In the genomic region with DNA sequence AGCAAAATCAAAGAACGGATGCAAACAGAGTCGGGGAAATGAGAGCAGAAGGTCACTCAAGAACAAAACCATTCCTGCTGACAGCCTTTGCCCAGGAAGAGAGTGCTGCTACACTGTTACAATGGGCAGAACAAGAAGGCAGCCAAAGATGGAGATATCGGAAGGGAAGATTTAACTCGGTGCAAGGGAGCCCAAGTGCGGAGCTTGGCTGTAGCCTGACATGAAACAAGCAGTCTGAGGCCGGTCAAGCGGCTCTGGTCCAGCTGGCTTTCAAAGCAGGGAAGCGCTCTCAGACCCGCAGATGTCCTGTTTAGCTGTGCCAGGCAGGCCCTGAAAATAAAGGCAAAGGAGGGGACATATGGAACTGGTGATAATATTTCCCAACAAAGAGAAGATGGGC, we compare ENCODE assay signal across 10 mouse cellular contexts. TPM values are rescaled to one million over a fixed set of nuclear protein-coding genes. Genes with fewer than 3 reads are reported as not detected.
A peak's percentile ranks its signal among the peaks of the same experiment; 100 is the strongest.
DNase-seq lines count a peak whose midpoint lies in the region; ATAC-seq and TF ChIP-seq lines count a peak whose summit lies in the region.
"Had no signal": no experiment of that assay in that cellular context is flagged by ENCODE, and none has a peak within 500 bp of the region (broad histone marks: within the 10 kb centered on the region; RNA-seq: fewer than 3 reads in every experiment).

No protein-coding gene starts in this region.

- H3K4me1 ChIP-seq in hindbrain, embryonic 16.5 days (ENCODE audit: control insufficient read depth, insufficient read depth, low read depth, low read length): peaks cover 11% of the 10 kb centered on the region
- H3K4me1 ChIP-seq in stomach, postnatal 0 days (replicated peaks; ENCODE audit: control insufficient read depth, insufficient read depth): no peaks in the 10 kb centered on the region

- 24% methylated on average over 9 of the region's 9 CpGs for WGBS in hindbrain, embryonic 16.5 days
- WGBS in stomach, postnatal 0 days: 28% methylated on average over 9 of the region's 9 CpGs

- no peak for DNase-seq in frontal cortex, adult 2 months (ENCODE audit: extremely low spot score in 1 of 2, low spot score in 1 of 2)
- peak; percentile 30 for DNase-seq in lung, postnatal 10 days
- DNase-seq in lung, postnatal 14 days: no peak
- DNase-seq in stomach, postnatal 0 days (ENCODE audit: low spot score): no peak
- no peak for DNase-seq in gastrocnemius, adult 18-20 months (ENCODE audit: low spot score)
- DNase-seq: heart, postnatal 14 days; lung, postnatal 36 days had no signal

- peak overlapping the region; percentile 29; the same call in 1 of the 2 replicates for H3K4me2 ChIP-seq in hindbrain, embryonic 16.5 days (ENCODE audit: low read length)
- peak overlapping the region; percentile 23; the same call in 1 of the 2 replicates for H3K4me2 ChIP-seq in stomach, postnatal 0 days (replicated peaks; ENCODE audit: low read depth)

- no peaks in the 10 kb centered on the region for H3K36me3 ChIP-seq in hindbrain, embryonic 16.5 days (ENCODE audit: control insufficient read depth, insufficient read depth, low read length)
- no peaks in the 10 kb centered on the region for H3K36me3 ChIP-seq in stomach, postnatal 0 days (ENCODE audit: control insufficient read depth, insufficient read depth, low read length)

- no peak for TF ChIP-seq CTCF in stomach, postnatal 0 days (IDR thresholded peaks at IDR 0.05; ENCODE audit: low read depth)

- TF ChIP-seq EP300 in stomach, postnatal 0 days (optimal IDR thresholded peaks at IDR 0.05): no peak

- H3K9me3 ChIP-seq in hindbrain, embryonic 16.5 days (ENCODE audit: control insufficient read depth, low read length): no peaks in the 10 kb centered on the region
- no peaks in the 10 kb centered on the region for H3K9me3 ChIP-seq in stomach, postnatal 0 days (ENCODE audit: control insufficient read depth, low read length)

- peak overlapping the region; percentile 48; the same call in 1 of the 2 replicates for H3K27ac ChIP-seq in hindbrain, embryonic 16.5 days (ENCODE audit: low read depth, low read length)
- H3K27ac ChIP-seq in stomach, postnatal 0 days (replicated peaks): no peak overlapping the region; the same call in 1 of the 2 replicates

- no peak overlapping the region for H3K4me3 ChIP-seq in hindbrain, embryonic 16.5 days (ENCODE audit: low read length)
- no peak overlapping the region for H3K4me3 ChIP-seq in stomach, postnatal 0 days (ENCODE audit: low read depth, low read length)

- H3K27me3 ChIP-seq in hindbrain, embryonic 16.5 days (replicated peaks; ENCODE audit: control insufficient read depth, insufficient read depth, low read length): no peaks in the 10 kb centered on the region
- no peaks in the 10 kb centered on the region for H3K27me3 ChIP-seq in stomach, postnatal 0 days (ENCODE audit: control insufficient read depth, insufficient read depth, low read length)

- peak; percentile 55; the same call in 1 of the 2 replicates for ATAC-seq in frontal cortex, adult (ENCODE audit: low TSS enrichment)
- ATAC-seq in hindbrain, embryonic 16.5 days: peak; percentile 69
- no peak for ATAC-seq in stomach, postnatal 0 days (ENCODE audit: low FRiP score, low TSS enrichment)
- no peak for ATAC-seq in megakaryocyte, adult 5-6 weeks (ENCODE audit: poor library complexity, severe bottlenecking)

- peak overlapping the region; percentile 3; the same call in 1 of the 2 replicates for H3K9ac ChIP-seq in hindbrain, embryonic 16.5 days (ENCODE audit: low read depth, low read length)
- no peak overlapping the region; the same call in 1 of the 2 replicates for H3K9ac ChIP-seq in stomach, postnatal 0 days (ENCODE audit: low read length)

RNA-seq across cellular contexts. Expression of a gene that starts 26.0 kb away (rescaled TPM):
- 1.7 and 2.3 TPM in 2 replicates for polyA plus RNA-seq in frontal cortex, adult 2 months (2012; rRNA removed)
- polyA plus RNA-seq in hindbrain, embryonic 16.5 days (2015; fragmentation: Nextera tagmentation; extraction: Ambion mirVana): 1.4 and 2.2 TPM in 2 replicates
- 472 and 547 TPM in 2 replicates for polyA plus RNA-seq in stomach, postnatal 0 days (2015; fragmentation: Nextera tagmentation; extraction: Ambion mirVana)
- not detected for total RNA-seq in gastrocnemius, adult 18-20 months (2021)
- total RNA-seq in megakaryocyte, adult 5-6 weeks (2015): 0.43 TPM in 1 of 2 replicates, not detected in the other
- total RNA-seq in megakaryocyte, adult 5-6 weeks (2017): 0.66 TPM in 1 of 2 replicates, not detected in the other
- total RNA-seq: heart, postnatal 14 days had no signal

Comparison
In these comparisons a context has a peak if more than half of its experiments do, and no peak if none do; other contexts are left out.
1. ATAC-seq: peak in frontal cortex, adult (single experiment) and hindbrain, embryonic 16.5 days (single experiment); none in stomach, postnatal 0 days (single experiment) and megakaryocyte, adult 5-6 weeks (single experiment).
2. RNA of a gene that starts 26.0 kb away (polyA plus RNA-seq): 472 to 547 TPM in stomach, postnatal 0 days; 1.4 to 2.2 TPM in hindbrain, embryonic 16.5 days and 1.7 to 2.3 TPM in frontal cortex, adult 2 months; every median in the first group is over 100 times any median in the second.